Mouse (Mus musculus): Measurements from ENCODE around the gene D17Wsu92e. TPM values are rescaled to one million over a fixed set of nuclear protein-coding genes. Genes with fewer than 3 reads are reported as not detected.

D17Wsu92e gene
- polyA plus RNA-seq, 1 experiment from 2014 or later: 11.7 TPM

- no peak for ATAC-seq (ENCODE audit: low FRiP score, low TSS enrichment)
- WGBS: 83% methylated on average over 5 of the region's 5 CpGs
- no peaks in the 10 kb centered on the region for H3K4me1 ChIP-seq (ENCODE audit: control insufficient read depth, insufficient read depth, low read length)
- H3K9ac ChIP-seq (replicated peaks; ENCODE audit: low read length): no peak overlapping the region
- no peaks in the 10 kb centered on the region for H3K27me3 ChIP-seq (ENCODE audit: control insufficient read depth, insufficient read depth, low read length)
- no peak overlapping the region for H3K4me3 ChIP-seq (replicated peaks; ENCODE audit: low read depth, low read length)
- H3K36me3 ChIP-seq (ENCODE audit: control insufficient read depth, insufficient read depth, low read length): peaks cover 27% of the 10 kb centered on the region
- no peaks in the 10 kb centered on the region for H3K9me3 ChIP-seq (ENCODE audit: control insufficient read depth, low read length)
- no peak for DNase-seq
- H3K4me2 ChIP-seq (ENCODE audit: low read length): no peak overlapping the region
- no peak overlapping the region for H3K27ac ChIP-seq (replicated peaks; ENCODE audit: low read depth, low read length)
These were observed 39.3 kb downstream of the D17Wsu92e start for GRCm38 (mm10) chr17:27781059-27781687.

DNA sequence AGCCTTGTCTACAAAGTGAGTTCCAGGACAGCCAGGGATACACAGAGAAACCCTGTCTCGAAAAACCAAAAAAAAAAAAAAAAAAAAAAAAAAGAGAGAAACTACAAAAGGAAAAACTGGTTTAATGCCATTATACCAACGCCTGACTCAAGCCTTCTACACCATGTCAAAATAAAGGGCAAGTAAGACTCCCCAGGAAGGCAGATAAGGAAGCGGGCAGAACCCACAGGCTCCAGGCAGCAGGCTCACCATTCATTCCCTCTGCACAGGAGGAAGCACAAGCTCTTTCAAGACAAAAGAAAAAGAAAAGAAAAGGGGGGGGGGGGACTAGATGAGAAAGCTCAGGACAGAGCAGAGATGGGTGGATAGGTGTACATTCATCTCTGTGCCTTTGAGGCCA is 40.7 kb downstream of the D17Wsu92e start:
- no peaks in the 10 kb centered on the region for H3K27me3 ChIP-seq (ENCODE audit: control insufficient read depth, insufficient read depth, low read length)
- no peak for ATAC-seq (ENCODE audit: low FRiP score, low TSS enrichment)
- H3K4me2 ChIP-seq (ENCODE audit: low read length): no peak overlapping the region
- H3K36me3 ChIP-seq (ENCODE audit: control insufficient read depth, insufficient read depth, low read length): peaks cover 22% of the 10 kb centered on the region; the same call in 1 of the 2 replicates
- no peak overlapping the region for H3K9ac ChIP-seq (replicated peaks; ENCODE audit: low read length)
- no peaks in the 10 kb centered on the region for H3K4me1 ChIP-seq (ENCODE audit: control insufficient read depth, insufficient read depth, low read length)
- WGBS: 58% methylated on average over 3 of the region's 3 CpGs
- no peak for DNase-seq
- no peak overlapping the region for H3K27ac ChIP-seq (replicated peaks; ENCODE audit: low read depth, low read length)
- H3K9me3 ChIP-seq (ENCODE audit: control insufficient read depth, low read length): no peaks in the 10 kb centered on the region
- no peak overlapping the region for H3K4me3 ChIP-seq (replicated peaks; ENCODE audit: low read depth, low read length)

GRCm38 (mm10) chr17:27778671-27779355 is 41.6 kb downstream of the D17Wsu92e start:
- Histone ChIP-seq H3K27ac (replicated peaks; ENCODE audit: low read depth, low read length) (no peak overlapping the region), H3K36me3 (ENCODE audit: control insufficient read depth, insufficient read depth, low read length) (peaks cover 20% of the 10 kb centered on the region; the same call in 1 of the 2 replicates), H3K9ac (replicated peaks; ENCODE audit: low read length) (no peak overlapping the region), H3K4me3 (replicated peaks; ENCODE audit: low read depth, low read length) (no peak overlapping the region), H3K27me3 (ENCODE audit: control insufficient read depth, insufficient read depth, low read length) (no peaks in the 10 kb centered on the region), H3K4me1 (ENCODE audit: control insufficient read depth, insufficient read depth, low read length) (no peaks in the 10 kb centered on the region), H3K9me3 (ENCODE audit: control insufficient read depth, low read length) (no peaks in the 10 kb centered on the region), H3K4me2 (ENCODE audit: low read length) (no peak overlapping the region)
- no peak for DNase-seq
- WGBS: 96% methylated on average over 9 of the region's 9 CpGs
- ATAC-seq (ENCODE audit: low FRiP score, low TSS enrichment): no peak

GRCm38 (mm10) chr17:27777823-27778222 is 42.6 kb downstream of the D17Wsu92e start:
- no peak overlapping the region for H3K9ac ChIP-seq (replicated peaks; ENCODE audit: low read length)
- H3K36me3 ChIP-seq (ENCODE audit: control insufficient read depth, insufficient read depth, low read length): peaks cover 16% of the 10 kb centered on the region
- ATAC-seq (ENCODE audit: low FRiP score, low TSS enrichment) (no peak), DNase-seq (no peak)
- no peak overlapping the region for H3K4me2 ChIP-seq (ENCODE audit: low read length)
- H3K27ac ChIP-seq (replicated peaks; ENCODE audit: low read depth, low read length): no peak overlapping the region
- no peak overlapping the region for H3K4me3 ChIP-seq (replicated peaks; ENCODE audit: low read depth, low read length)
- no peaks in the 10 kb centered on the region for H3K27me3 ChIP-seq (ENCODE audit: control insufficient read depth, insufficient read depth, low read length)
- 83% methylated on average over 6 of the region's 6 CpGs for WGBS
- H3K4me1 ChIP-seq (ENCODE audit: control insufficient read depth, insufficient read depth, low read length): no peaks in the 10 kb centered on the region
- H3K9me3 ChIP-seq (ENCODE audit: control insufficient read depth, low read length): no peaks in the 10 kb centered on the region

DNA sequence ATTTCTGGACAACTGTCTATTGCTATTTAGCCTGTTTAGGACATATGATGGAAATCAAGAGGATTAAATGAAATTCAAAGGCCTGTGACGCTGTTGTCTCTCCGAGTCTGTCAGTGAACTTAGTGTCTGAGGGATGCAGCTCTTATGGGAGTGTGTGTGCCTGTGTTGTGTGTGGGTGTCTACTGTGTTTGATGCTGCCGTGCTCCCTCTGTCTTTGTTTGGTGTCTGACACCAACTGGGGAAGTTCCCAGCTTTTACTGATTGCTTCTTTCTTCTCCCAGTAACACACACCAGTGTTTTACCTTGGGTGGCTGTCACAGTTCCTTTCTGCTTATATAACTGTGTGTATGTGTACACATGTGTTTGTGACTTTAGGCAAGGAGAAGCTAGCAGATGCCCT is 46.2 kb downstream of the D17Wsu92e start:
- no peaks in the 10 kb centered on the region for H3K27me3 ChIP-seq (ENCODE audit: control insufficient read depth, insufficient read depth, low read length)
- no peak overlapping the region for H3K9ac ChIP-seq (replicated peaks; ENCODE audit: low read length)

DNA sequence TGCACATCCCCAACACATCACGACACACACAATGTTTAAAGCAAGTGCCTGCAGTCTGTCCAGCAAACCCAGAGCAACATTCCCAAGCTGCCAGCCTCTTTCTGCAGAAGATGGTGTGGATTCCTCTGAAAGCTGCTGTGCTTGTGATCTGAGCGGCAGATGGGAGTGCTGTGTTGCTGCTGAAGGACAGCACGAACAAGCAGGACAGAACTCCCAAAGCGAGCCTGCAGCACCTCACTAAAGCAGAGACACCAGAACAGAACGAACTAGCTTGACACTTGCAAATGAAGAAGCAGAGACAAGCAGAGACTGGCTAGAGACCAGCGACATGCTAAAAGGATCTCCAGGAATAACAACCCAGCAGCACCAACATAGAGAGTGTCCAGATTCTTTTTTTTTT is 48.8 kb downstream of the D17Wsu92e start:
- Histone ChIP-seq H3K36me3 (ENCODE audit: control insufficient read depth, insufficient read depth, low read length) (peaks cover 26% of the 10 kb centered on the region), H3K27ac (replicated peaks; ENCODE audit: low read depth, low read length) (no peak overlapping the region), H3K4me3 (replicated peaks; ENCODE audit: low read depth, low read length) (no peak overlapping the region), H3K4me2 (ENCODE audit: low read length) (no peak overlapping the region), H3K9ac (replicated peaks; ENCODE audit: low read length) (no peak overlapping the region), H3K9me3 (ENCODE audit: control insufficient read depth, low read length) (no peaks in the 10 kb centered on the region), H3K27me3 (ENCODE audit: control insufficient read depth, insufficient read depth, low read length) (no peaks in the 10 kb centered on the region), H3K4me1 (ENCODE audit: control insufficient read depth, insufficient read depth, low read length) (no peaks in the 10 kb centered on the region)
- WGBS: 89% methylated on average over 6 of the region's 6 CpGs
- DNase-seq: no peak
- no peak for ATAC-seq (ENCODE audit: low FRiP score, low TSS enrichment)

More for the DNA sequence above, 46.2 kb downstream of the D17Wsu92e start:
- 85% methylated on average over 3 of the region's 3 CpGs for WGBS
- Histone ChIP-seq H3K4me1 (ENCODE audit: control insufficient read depth, insufficient read depth, low read length) (no peaks in the 10 kb centered on the region), H3K4me3 (replicated peaks; ENCODE audit: low read depth, low read length) (no peak overlapping the region), H3K4me2 (ENCODE audit: low read length) (no peak overlapping the region), H3K36me3 (ENCODE audit: control insufficient read depth, insufficient read depth, low read length) (peaks cover 14% of the 10 kb centered on the region), H3K27ac (replicated peaks; ENCODE audit: low read depth, low read length) (no peak overlapping the region), H3K9me3 (ENCODE audit: control insufficient read depth, low read length) (no peaks in the 10 kb centered on the region)
- ATAC-seq (ENCODE audit: low FRiP score, low TSS enrichment) (no peak), DNase-seq (no peak)

DNA sequence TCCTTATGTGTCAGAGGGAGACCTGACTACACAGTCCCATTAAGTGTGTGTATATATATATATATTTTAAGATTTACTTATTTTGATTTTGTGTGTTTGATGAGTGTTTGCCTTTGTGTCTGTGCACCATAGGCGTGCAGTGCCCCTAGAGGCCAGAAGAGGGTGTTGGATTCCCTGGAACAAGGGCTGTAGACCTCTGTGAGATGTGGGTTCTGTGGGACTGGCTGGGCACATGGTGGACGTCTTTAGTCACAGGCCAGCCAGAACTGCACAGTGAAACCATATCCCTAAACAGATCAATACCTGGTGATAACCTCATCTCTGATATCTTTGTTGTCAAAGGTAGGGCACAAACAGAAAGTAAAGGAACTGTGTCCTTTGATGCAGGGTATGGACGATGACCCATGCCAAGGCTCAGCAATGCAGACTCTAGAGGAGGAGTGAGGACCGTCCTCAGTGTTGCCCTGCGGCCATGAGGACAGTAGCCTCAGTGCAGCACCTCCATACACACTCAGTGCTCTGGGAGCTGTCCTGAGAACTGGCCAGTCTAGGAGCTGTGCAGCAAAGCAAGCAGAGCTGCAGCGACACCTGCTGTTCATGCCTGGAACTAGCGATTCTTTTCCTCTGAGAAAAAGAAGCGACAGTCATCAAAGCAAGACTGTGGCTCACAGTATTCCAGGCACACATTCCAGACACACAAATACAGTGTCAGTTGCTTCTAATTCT is 51.5 kb downstream of the D17Wsu92e start:
- Histone ChIP-seq H3K4me1 (ENCODE audit: control insufficient read depth, insufficient read depth, low read length) (no peaks in the 10 kb centered on the region), H3K9me3 (ENCODE audit: control insufficient read depth, low read length) (no peaks in the 10 kb centered on the region), H3K36me3 (ENCODE audit: control insufficient read depth, insufficient read depth, low read length) (peaks cover 31% of the 10 kb centered on the region), H3K9ac (replicated peaks; ENCODE audit: low read length) (no peak overlapping the region), H3K27me3 (ENCODE audit: control insufficient read depth, insufficient read depth, low read length) (no peaks in the 10 kb centered on the region), H3K4me2 (ENCODE audit: low read length) (no peak overlapping the region), H3K4me3 (replicated peaks; ENCODE audit: low read depth, low read length) (no peak overlapping the region), H3K27ac (replicated peaks; ENCODE audit: low read depth, low read length) (no peak overlapping the region)
- 68% methylated on average over 8 of the region's 8 CpGs for WGBS
- ATAC-seq (ENCODE audit: low FRiP score, low TSS enrichment): peak; percentile 48; the same call in 1 of the 2 replicates
- peak; percentile 88 for DNase-seq

DNA sequence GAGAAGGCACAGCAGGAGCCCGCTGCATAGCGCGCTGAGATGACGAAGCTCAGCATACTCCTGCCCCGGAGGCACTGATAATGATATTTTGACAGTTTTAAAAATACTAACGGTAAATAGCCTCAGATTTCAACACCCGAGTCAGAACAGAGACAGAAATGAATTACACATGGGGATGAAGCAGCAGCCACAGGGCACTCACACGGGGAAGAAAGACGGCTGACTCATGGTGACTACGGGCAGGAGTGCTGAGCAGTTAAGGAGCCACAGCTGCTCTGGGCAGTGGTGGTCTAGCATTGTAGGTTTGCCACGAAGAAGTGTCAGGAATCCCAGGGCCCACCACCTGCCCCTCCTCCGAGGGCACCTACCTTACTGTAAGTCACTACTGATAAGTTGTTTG is 52.9 kb downstream of the D17Wsu92e start:
- H3K4me3 ChIP-seq (replicated peaks; ENCODE audit: low read depth, low read length): no peak overlapping the region
- no peaks in the 10 kb centered on the region for H3K27me3 ChIP-seq (ENCODE audit: control insufficient read depth, insufficient read depth, low read length)
- H3K9ac ChIP-seq (replicated peaks; ENCODE audit: low read length): no peak overlapping the region; the same call in 1 of the 2 replicates
- peaks cover 31% of the 10 kb centered on the region for H3K36me3 ChIP-seq (ENCODE audit: control insufficient read depth, insufficient read depth, low read length)
- WGBS: 77% methylated on average over 12 of the region's 12 CpGs
- no peaks in the 10 kb centered on the region for H3K4me1 ChIP-seq (ENCODE audit: control insufficient read depth, insufficient read depth, low read length)
- no peak overlapping the region for H3K4me2 ChIP-seq (ENCODE audit: low read length)
- H3K27ac ChIP-seq (replicated peaks; ENCODE audit: low read depth, low read length): no peak overlapping the region
- ATAC-seq (ENCODE audit: low FRiP score, low TSS enrichment): no peak
- no peak for DNase-seq
- H3K9me3 ChIP-seq (ENCODE audit: control insufficient read depth, low read length): no peaks in the 10 kb centered on the region
